Mouse (Mus musculus): ENCODE data around the gene Krt71. TPM values are rescaled to one million over a fixed set of nuclear protein-coding genes. Genes with fewer than 3 reads are reported as not detected.

The Krt71 gene
- not detected for polyA plus RNA-seq (2014; fragmentation: Illumina TruSeq; extraction: RNeasy Lipid Tissue Mini Kit (QIAGEN cat#74804); ENCODE audit: low read depth, low replicate concordance)

DNA sequence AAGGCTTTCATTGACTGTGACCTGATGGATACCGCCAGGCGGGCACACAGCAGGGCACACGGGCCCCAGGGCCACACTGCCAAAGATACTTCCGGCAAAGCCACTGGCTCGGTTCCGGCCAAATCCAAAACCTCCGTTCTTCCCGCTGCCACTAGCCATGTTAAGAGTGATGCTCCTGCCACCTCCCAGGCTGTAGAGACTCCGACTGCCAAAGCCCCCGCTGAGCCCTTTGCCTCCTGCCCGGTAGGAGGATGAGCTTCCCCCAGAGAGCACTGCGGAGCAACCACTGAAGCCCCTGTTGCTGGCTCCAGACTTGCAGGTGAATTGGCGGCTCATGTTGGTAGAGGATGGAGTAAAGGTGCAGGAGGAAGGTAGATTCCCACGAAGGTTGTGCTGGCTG, at the start of gene Krt71:
TSS of gene Krt71 (minus strand) at position 399 of the 400 bp plus-strand sequence.

DNA sequence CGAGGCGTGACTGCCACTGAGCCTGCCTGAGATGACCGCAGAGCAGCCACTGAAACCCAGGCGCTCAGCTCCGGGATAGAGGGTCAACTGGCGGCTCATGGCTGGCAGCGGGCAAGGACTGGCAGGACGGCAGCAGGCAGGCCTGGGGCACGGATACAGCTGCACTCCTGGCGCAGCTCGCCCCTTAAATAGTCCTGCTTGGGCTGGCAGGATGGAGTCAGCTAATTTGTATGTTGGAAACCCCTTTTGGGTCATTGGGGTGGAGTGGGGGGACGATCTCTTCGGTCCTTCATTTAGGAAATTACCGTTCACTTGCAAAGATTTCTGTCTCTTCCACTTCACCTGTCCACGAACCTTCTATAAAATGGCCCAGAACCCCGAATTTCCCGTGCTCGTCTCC, 43.5 kb upstream of the Krt71 start, which contains the start of gene Krt72:
TSS of gene Krt72 (minus strand) at position 101 of the 400 bp plus-strand sequence.

DNA sequence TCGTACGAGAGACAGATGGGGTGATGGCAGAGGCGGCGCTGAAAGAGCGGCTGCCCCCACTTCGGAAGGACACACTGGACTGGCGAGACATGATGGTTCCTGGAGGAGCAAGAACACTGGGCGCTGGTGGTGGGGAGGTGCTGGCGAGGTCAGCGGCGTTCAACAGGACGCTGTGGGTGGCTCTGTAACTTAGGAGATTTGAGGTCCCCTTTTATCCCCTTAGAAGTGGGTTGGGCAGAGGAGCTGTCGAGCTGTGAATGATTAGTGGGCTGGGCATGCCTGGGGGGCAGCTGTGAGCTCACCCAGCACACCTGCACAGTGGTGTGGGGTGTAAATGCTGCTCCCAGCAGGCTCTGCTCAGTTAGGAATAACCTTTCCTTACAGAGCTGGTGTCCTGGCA, 30.2 kb downstream of the Krt71 start, which contains the start of gene Krt5:
TSS of gene Krt5 (minus strand) at position 179 of the 400 bp plus-strand sequence.

DNA sequence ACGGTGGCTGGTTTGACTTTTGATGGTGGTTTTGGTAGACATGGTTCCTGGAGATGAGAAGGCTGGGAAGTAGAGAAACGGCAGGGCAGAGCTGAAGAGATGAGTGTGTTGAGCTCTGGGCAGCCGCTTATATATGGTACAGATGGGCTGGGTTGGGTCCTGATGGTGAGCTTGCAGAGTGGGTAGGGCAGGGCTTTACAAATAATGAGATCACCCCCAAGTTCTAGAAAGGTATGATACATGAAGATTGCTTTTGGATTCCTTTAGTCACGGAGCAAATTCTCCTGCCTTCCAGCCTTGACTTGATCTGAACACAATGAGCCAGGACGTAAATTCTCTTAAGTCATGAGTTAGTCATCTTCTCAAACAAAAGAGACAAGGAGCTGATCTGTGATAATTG, 48.7 kb downstream of the Krt71 start, which contains the start of gene Krt6a:
TSS of gene Krt6a (minus strand) at position 101 of the 400 bp plus-strand sequence.

Other genes starting within 250 kb of the Krt71 start
- gene Gm49425, start 225.8 kb downstream of the Krt71 start, polyA plus RNA-seq (2014; fragmentation: Illumina TruSeq; extraction: RNeasy Lipid Tissue Mini Kit (QIAGEN cat#74804); ENCODE audit: low read depth, low replicate concordance), result not detected
- gene Krt84, start 210.3 kb downstream of the Krt71 start, polyA plus RNA-seq (2014; fragmentation: Illumina TruSeq; extraction: RNeasy Lipid Tissue Mini Kit (QIAGEN cat#74804); ENCODE audit: low read depth, low replicate concordance), result not detected
- gene Krt82, start 192.4 kb downstream of the Krt71 start, polyA plus RNA-seq (2014; fragmentation: Illumina TruSeq; extraction: RNeasy Lipid Tissue Mini Kit (QIAGEN cat#74804); ENCODE audit: low read depth, low replicate concordance), result not detected
- not detected for gene Krt90, start 180.2 kb downstream of the Krt71 start, polyA plus RNA-seq (2014; fragmentation: Illumina TruSeq; extraction: RNeasy Lipid Tissue Mini Kit (QIAGEN cat#74804); ENCODE audit: low read depth, low replicate concordance)
- not detected for gene Krt75, start 169.2 kb downstream of the Krt71 start, polyA plus RNA-seq (2014; fragmentation: Illumina TruSeq; extraction: RNeasy Lipid Tissue Mini Kit (QIAGEN cat#74804); ENCODE audit: low read depth, low replicate concordance)
- gene Gm5414, start 114.9 kb downstream of the Krt71 start, polyA plus RNA-seq (2014; fragmentation: Illumina TruSeq; extraction: RNeasy Lipid Tissue Mini Kit (QIAGEN cat#74804); ENCODE audit: low read depth, low replicate concordance), result not detected
- not detected for gene Gm5478, start 95.7 kb downstream of the Krt71 start, polyA plus RNA-seq (2014; fragmentation: Illumina TruSeq; extraction: RNeasy Lipid Tissue Mini Kit (QIAGEN cat#74804); ENCODE audit: low read depth, low replicate concordance)
- gene Krt6b, start 62.8 kb downstream of the Krt71 start, polyA plus RNA-seq (2014; fragmentation: Illumina TruSeq; extraction: RNeasy Lipid Tissue Mini Kit (QIAGEN cat#74804); ENCODE audit: low read depth, low replicate concordance), result not detected
- gene Krt6a, start 48.8 kb downstream of the Krt71 start, polyA plus RNA-seq (2014; fragmentation: Illumina TruSeq; extraction: RNeasy Lipid Tissue Mini Kit (QIAGEN cat#74804); ENCODE audit: low read depth, low replicate concordance), result not detected
- not detected for gene Krt5, start 30.2 kb downstream of the Krt71 start, polyA plus RNA-seq (2014; fragmentation: Illumina TruSeq; extraction: RNeasy Lipid Tissue Mini Kit (QIAGEN cat#74804); ENCODE audit: low read depth, low replicate concordance)
- not detected for gene Krt72, start 43.4 kb upstream of the Krt71 start, polyA plus RNA-seq (2014; fragmentation: Illumina TruSeq; extraction: RNeasy Lipid Tissue Mini Kit (QIAGEN cat#74804); ENCODE audit: low read depth, low replicate concordance)
- not detected for gene Krt73, start 59.2 kb upstream of the Krt71 start, polyA plus RNA-seq (2014; fragmentation: Illumina TruSeq; extraction: RNeasy Lipid Tissue Mini Kit (QIAGEN cat#74804); ENCODE audit: low read depth, low replicate concordance)
- gene Krt2, start 75.1 kb upstream of the Krt71 start, polyA plus RNA-seq (2014; fragmentation: Illumina TruSeq; extraction: RNeasy Lipid Tissue Mini Kit (QIAGEN cat#74804); ENCODE audit: low read depth, low replicate concordance), result not detected
- not detected for gene Krt1, start 107.7 kb upstream of the Krt71 start, polyA plus RNA-seq (2014; fragmentation: Illumina TruSeq; extraction: RNeasy Lipid Tissue Mini Kit (QIAGEN cat#74804); ENCODE audit: low read depth, low replicate concordance)
- not detected for gene Krt77, start 126.6 kb upstream of the Krt71 start, polyA plus RNA-seq (2014; fragmentation: Illumina TruSeq; extraction: RNeasy Lipid Tissue Mini Kit (QIAGEN cat#74804); ENCODE audit: low read depth, low replicate concordance)
- gene Krt76, start 149.8 kb upstream of the Krt71 start, polyA plus RNA-seq (2014; fragmentation: Illumina TruSeq; extraction: RNeasy Lipid Tissue Mini Kit (QIAGEN cat#74804); ENCODE audit: low read depth, low replicate concordance), result not detected
- not detected for gene Krt4, start 181.6 kb upstream of the Krt71 start, polyA plus RNA-seq (2014; fragmentation: Illumina TruSeq; extraction: RNeasy Lipid Tissue Mini Kit (QIAGEN cat#74804); ENCODE audit: low read depth, low replicate concordance)
- 0.52 TPM for gene Krt79, start 197.2 kb upstream of the Krt71 start, polyA plus RNA-seq (2014; fragmentation: Illumina TruSeq; extraction: RNeasy Lipid Tissue Mini Kit (QIAGEN cat#74804); ENCODE audit: low read depth, low replicate concordance)
- gene Krt78, start 211.2 kb upstream of the Krt71 start, polyA plus RNA-seq (2014; fragmentation: Illumina TruSeq; extraction: RNeasy Lipid Tissue Mini Kit (QIAGEN cat#74804); ENCODE audit: low read depth, low replicate concordance), result not detected